Mouse (Mus musculus) brain, embryonic 14.5 days (tissue): ENCODE data around the gene Myadml2. TPM values are rescaled to one million over a fixed set of nuclear protein-coding genes. Genes with fewer than 3 reads are reported as not detected.

Experiments
- DNase-seq: peaks from one replicate; pipeline ENCODE4 v3.0.0-alpha.2; 2011; ENCODE audit warnings: low read depth
- CTCF ChIP-seq: fragments of 200-500 bp; IDR thresholded peaks from 2 replicates; pipeline ENCODE4 v1.5.1; 2012; ENCODE audit warnings: inconsistent platforms, mild to moderate bottlenecking, moderate library complexity, borderline replicate concordance; ENCODE audit not compliant: insufficient read depth, insufficient read length; ENCODE audit errors: extremely low read depth
- POLR2A ChIP-seq: fragments of 200-500 bp; IDR thresholded peaks from 2 replicates; pipeline ENCODE4 v1.6.1; 2012; ENCODE audit warnings: mild to moderate bottlenecking, inconsistent platforms, borderline replicate concordance; ENCODE audit not compliant: poor library complexity, insufficient read depth, insufficient read length, severe bottlenecking; ENCODE audit errors: extremely low read depth
- polyA plus RNA-seq: library from polyadenylated mRNA; depleted of rRNA; stranded (reverse); fragments of >200 nt; gene quantifications from 2 replicates; pipeline ENCODE4 v1.2.3, GENCODE M21; 2012

Myadml2 gene
- polyA plus RNA-seq, 1 experiment, result 0.51 TPM

GRCm38 (mm10) chr11:120613481-120613972 lies 34.4 kb downstream of the Myadml2 start:
- TF ChIP-seq CTCF (no peak), POLR2A (no peak)
- DNase-seq, result no peak

- peak; percentile 55 for DNase-seq
- TF ChIP-seq CTCF (peak; percentile 76), POLR2A (no peak)
Observed at GRCm38 (mm10) chr11:120612763-120613162, 35.2 kb downstream of the Myadml2 start.

- TF ChIP-seq CTCF (no peak), POLR2A (no peak)
- DNase-seq, result no peak
Observed at GRCm38 (mm10) chr11:120610477-120611046, 37.4 kb downstream of the Myadml2 start.

GRCm38 (mm10) chr11:120609250-120609649 lies 38.7 kb downstream of the Myadml2 start:
- TF ChIP-seq POLR2A, result no peak
- no peak for TF ChIP-seq CTCF
- DNase-seq, result no peak

DNA sequence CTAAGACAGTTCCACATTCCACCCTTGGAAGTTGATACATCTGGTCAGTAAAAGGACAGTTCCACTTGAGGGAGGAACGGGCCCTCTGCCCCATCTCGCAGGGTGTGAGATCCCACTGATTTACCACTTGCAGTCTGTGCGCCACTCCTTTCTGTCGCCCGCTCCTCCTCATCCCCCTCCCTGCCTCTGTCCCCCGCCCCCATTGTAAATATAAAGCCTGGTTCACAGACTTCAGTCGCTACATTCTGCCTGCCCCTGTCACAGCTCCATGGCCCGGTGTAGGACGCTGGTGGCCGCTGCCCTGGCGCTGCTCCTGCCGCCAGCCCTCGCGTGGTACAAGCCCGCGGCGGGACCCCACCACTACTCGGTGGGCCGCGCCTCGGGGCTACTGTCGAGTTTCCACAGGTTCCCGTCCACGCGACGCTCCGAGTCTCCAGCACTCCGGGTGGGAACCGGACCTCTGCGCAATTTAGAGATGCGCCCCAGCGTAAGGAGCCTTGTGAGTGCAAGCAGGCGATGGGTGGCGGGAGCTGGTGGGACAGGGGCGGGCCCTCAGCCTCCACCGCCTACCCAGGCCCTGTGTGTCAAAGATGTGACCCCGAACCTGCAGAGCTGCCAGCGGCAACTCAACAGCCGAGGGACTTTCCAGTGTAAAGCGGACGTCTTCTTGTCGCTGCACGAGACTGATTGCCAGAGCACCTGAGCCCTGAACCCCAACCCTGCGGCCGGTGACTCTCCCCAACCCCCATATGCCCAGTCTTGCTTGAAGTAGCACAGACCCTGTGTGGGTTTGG lies 39.5 kb downstream of the Myadml2 start, which contains the start of gene Npb:
Gene Npb (plus strand): TSS at position 237 of the 794 bp plus-strand sequence.
- TF ChIP-seq POLR2A (no peak), CTCF (no peak)
- DNase-seq, result no peak

DNA sequence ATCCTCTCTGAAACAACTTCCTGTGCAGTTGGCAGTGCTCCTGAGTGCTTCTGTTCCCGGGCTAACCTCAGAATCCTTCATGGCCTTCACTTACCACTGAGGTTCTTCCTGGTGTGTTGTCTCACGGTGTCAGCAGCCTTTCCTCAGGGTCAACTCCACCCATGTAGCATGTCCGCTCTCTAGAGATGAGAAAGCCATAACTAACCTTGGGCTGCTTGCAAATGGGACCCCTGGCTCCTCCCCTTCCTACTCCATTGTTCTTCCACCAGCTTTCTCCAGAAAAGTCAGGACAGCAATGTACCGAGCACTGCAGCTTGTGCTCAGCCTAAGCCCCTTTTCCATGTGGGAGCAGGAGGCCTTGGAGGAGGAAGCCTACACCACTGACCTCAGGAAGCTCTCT lies 41.2 kb downstream of the Myadml2 start:
- no peak for TF ChIP-seq CTCF
- TF ChIP-seq POLR2A, result no peak
- no peak for DNase-seq

GRCm38 (mm10) chr11:120605667-120606066 lies 42.3 kb downstream of the Myadml2 start:
- TF ChIP-seq POLR2A (no peak), CTCF (no peak)
- DNase-seq, result no peak

DNA sequence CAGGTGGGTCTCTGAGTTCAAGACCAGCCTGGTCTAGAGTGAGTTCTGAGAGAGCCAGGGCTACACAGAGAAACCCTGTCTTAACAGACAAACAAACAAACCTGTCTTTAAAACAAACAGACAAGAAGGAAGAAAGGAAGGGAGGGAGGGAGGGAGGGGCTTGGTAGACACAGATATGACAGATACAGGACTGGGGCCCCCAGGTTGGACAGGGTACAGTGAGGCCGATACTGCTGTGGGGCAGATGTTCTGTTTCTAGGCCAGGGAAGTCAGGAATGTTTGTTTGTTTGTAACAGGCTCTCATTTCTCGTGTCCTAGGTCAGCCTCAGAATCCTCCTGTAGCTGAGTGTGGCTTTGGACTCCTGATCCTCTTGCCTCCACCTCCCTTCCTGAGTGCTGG lies 44.4 kb downstream of the Myadml2 start:
- DNase-seq, result no peak
- no peak for TF ChIP-seq CTCF
- no peak for TF ChIP-seq POLR2A

- no peak for DNase-seq
- TF ChIP-seq POLR2A, result no peak
- no peak for TF ChIP-seq CTCF
Observed at GRCm38 (mm10) chr11:120600716-120601115, 47.2 kb downstream of the Myadml2 start.

DNA sequence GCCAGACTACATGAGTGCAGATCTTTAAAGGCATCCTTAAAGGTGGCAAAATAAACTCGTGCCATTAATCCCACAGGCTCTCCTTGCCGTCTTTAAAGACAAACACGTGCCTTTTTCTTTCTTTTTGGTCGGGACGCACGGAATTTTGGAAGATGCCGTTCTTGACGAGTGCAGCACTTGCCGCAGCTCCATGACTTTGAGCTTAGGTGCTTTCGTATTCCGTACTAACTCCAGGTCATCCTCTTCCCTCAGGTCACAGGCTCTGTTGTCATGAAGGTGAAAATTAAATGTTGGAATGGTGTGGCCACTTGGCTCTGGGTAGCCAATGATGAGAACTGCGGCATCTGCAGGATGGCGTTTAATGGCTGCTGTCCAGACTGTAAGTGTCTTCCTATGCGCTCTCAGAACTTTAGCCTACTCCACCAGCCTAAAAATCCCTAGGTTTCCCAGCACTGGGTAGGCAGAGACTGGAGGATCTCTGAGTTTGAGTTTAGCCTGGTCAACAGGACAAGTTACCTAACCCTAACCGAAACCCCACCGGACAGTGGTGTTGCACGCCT lies 48.9 kb downstream of the Myadml2 start:
- no peak for TF ChIP-seq CTCF
- no peak for TF ChIP-seq POLR2A
- no peak for DNase-seq

GRCm38 (mm10) chr11:120598283-120598989 lies 49.5 kb downstream of the Myadml2 start, which contains the start of the genes Alyref and Anapc11:
Gene Alyref, minus strand, starts transcription at chr11:120598365.
Gene Anapc11, plus strand, starts transcription at chr11:120598421.
- peak; percentile 99 for DNase-seq
- TF ChIP-seq CTCF (no peak), POLR2A (no peak; the same call in none of the 2 replicates)
